Mouse (Mus musculus) ES-E14 (cell line): ENCODE results near the gene Pcp4.

ENCODE experiments used
- HCFC1 ChIP-seq: IDR thresholded peaks from 2 replicates; pipeline ENCODE4 v1.6.1; 2012; ENCODE audit warnings: low read length, inconsistent platforms, borderline replicate concordance; ENCODE audit not compliant: insufficient read depth
- MAFK ChIP-seq: IDR thresholded peaks from 2 replicates; pipeline ENCODE4 v1.6.1; 2014; ENCODE audit warnings: mild to moderate bottlenecking, low read depth, low read length, inconsistent platforms; ENCODE audit not compliant: insufficient read depth
- ZNF384 ChIP-seq: IDR thresholded peaks from 2 replicates; pipeline ENCODE4 v1.6.1; 2012; ENCODE audit warnings: low read depth, low read length, inconsistent platforms

DNA sequence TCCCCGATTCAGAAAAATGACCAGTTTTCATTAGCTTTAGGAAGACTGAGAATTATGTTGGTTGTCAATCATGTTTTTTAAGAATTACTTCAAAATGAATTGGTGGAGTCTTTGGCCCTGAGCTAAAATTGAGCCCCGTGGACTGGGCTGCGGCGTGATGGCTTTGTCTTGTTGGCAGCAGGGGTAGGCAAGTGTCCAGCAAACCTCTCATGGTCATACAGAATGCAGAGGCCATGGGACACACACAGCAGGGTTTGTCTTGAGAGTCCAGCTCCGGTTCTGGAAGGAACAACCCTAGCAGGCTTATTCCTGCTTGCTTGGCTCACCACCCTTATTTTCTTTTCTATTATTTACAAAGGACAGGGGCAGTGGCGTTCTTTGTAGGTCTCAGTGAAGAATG lies 33.8 kb downstream of the Pcp4 start:
- no peak for TF ChIP-seq HCFC1
- TF ChIP-seq MAFK: no peak
- TF ChIP-seq ZNF384: no peak
